ENCODE assay signal across 12 mouse cellular contexts in the genomic region with DNA sequence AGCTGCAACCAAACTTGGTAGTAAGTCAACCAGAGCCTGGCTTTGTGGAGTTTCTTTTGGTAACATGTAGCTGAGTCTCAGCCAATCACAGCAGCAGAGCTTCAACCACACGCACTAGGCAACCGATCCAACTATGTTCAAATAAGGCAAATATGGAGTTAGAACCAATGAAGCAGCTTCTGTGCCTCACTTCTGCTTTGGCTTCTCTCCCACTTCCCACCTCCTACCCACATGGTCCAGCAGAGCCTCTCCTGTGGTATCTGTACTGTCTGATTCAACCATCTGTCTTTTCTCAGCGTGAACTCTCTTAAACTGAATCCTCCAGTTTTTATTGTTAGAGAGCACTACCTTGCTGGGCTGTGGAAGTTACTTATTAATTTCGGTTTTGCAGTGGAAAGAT. TPM values are rescaled to one million over a fixed set of nuclear protein-coding genes. Genes with fewer than 3 reads are reported as not detected.
DNase-seq lines count a peak whose midpoint lies in the region; ATAC-seq lines count a peak whose summit lies in the region.
"Had no signal": no experiment of that assay in that cellular context is flagged by ENCODE, and none has a peak within 500 bp of the region (broad histone marks: within the 10 kb centered on the region; RNA-seq: fewer than 3 reads in every experiment).

No protein-coding gene starts in this region.

- H3K27ac ChIP-seq in kidney, embryonic 16.5 days (ENCODE audit: low read length) = no peak overlapping the region
- no peak overlapping the region for H3K27ac ChIP-seq in stomach, embryonic 14.5 days (ENCODE audit: low read length)
- H3K27ac ChIP-seq in forebrain, embryonic 14.5 days (ENCODE audit: low read depth, low read length) = no peak overlapping the region
- H3K27ac ChIP-seq: hindbrain, embryonic 10.5 days had no signal

- H3K4me3 ChIP-seq in kidney, embryonic 16.5 days (ENCODE audit: low read length) = no peak overlapping the region
- H3K4me3 ChIP-seq in stomach, embryonic 14.5 days (ENCODE audit: low read depth, low read length) = no peak overlapping the region
- H3K4me3 ChIP-seq in forebrain, embryonic 14.5 days (ENCODE audit: low read depth, low read length) = no peak overlapping the region
- H3K4me3 ChIP-seq: erythroblast, embryonic 14.5 days; hindbrain, embryonic 10.5 days had no signal

- 0 out of 2 replicates have a peak, but pooled peaks have one; percentile 22 for ATAC-seq in kidney, embryonic 16.5 days (ENCODE audit: low FRiP score, low TSS enrichment)
- ATAC-seq in stomach, embryonic 14.5 days (ENCODE audit: insufficient number of reproducible peaks, insufficient read depth, low FRiP score, low read depth) = peak; percentile 50; the same call in 1 of the 2 replicates
- ATAC-seq in forebrain, embryonic 14.5 days = no peak

- 83% methylated on average over 4 of the region's 4 CpGs for WGBS in kidney, embryonic 16.5 days
- 68% methylated on average over 4 of the region's 4 CpGs for WGBS in stomach, embryonic 14.5 days
- WGBS in forebrain, embryonic 14.5 days = 83% methylated on average over 4 of the region's 4 CpGs

- H3K36me3 ChIP-seq in kidney, embryonic 16.5 days (ENCODE audit: insufficient read depth, low read length) = no peaks in the 10 kb centered on the region
- no peaks in the 10 kb centered on the region for H3K36me3 ChIP-seq in stomach, embryonic 14.5 days (ENCODE audit: control insufficient read depth, insufficient read depth, low read length)
- H3K36me3 ChIP-seq in forebrain, embryonic 14.5 days (ENCODE audit: control insufficient read depth, insufficient read depth, low read length) = no peaks in the 10 kb centered on the region
- H3K36me3 ChIP-seq: hindbrain, embryonic 10.5 days had no signal

- H3K4me2 ChIP-seq in kidney, embryonic 16.5 days (replicated peaks; ENCODE audit: low read depth, low read length) = no peak overlapping the region
- H3K4me2 ChIP-seq in stomach, embryonic 14.5 days (replicated peaks; ENCODE audit: low read depth, low read length) = no peak overlapping the region
- H3K4me2 ChIP-seq in forebrain, embryonic 14.5 days (ENCODE audit: low read length) = no peak overlapping the region

- 0 out of 2 replicates have a peak, but pooled peaks cover 2% of the 10 kb centered on the region for H3K4me1 ChIP-seq in kidney, embryonic 16.5 days (ENCODE audit: insufficient read depth, low read length)
- H3K4me1 ChIP-seq in stomach, embryonic 14.5 days (ENCODE audit: control insufficient read depth, insufficient read depth, low read length) = peaks cover 6% of the 10 kb centered on the region; the same call in 1 of the 2 replicates
- H3K4me1 ChIP-seq in forebrain, embryonic 14.5 days (ENCODE audit: control insufficient read depth, insufficient read depth, low read length) = no peaks in the 10 kb centered on the region
- H3K4me1 ChIP-seq: hindbrain, embryonic 10.5 days had no signal

- H3K9me3 ChIP-seq in kidney, embryonic 16.5 days (ENCODE audit: low read length) = no peaks in the 10 kb centered on the region
- H3K9me3 ChIP-seq in stomach, embryonic 14.5 days (ENCODE audit: control insufficient read depth, low read depth, low read length) = no peaks in the 10 kb centered on the region
- no peaks in the 10 kb centered on the region for H3K9me3 ChIP-seq in forebrain, embryonic 14.5 days (replicated peaks; ENCODE audit: control insufficient read depth, low read length)
- H3K9me3 ChIP-seq: hindbrain, embryonic 10.5 days had no signal

- no peak overlapping the region for H3K9ac ChIP-seq in kidney, embryonic 16.5 days (replicated peaks; ENCODE audit: low read length)
- H3K9ac ChIP-seq in stomach, embryonic 14.5 days (replicated peaks; ENCODE audit: low read depth, low read length) = no peak overlapping the region
- no peak overlapping the region for H3K9ac ChIP-seq in forebrain, embryonic 14.5 days (ENCODE audit: low read length)

- no peak for DNase-seq in kidney, postnatal 25 days
- peak; percentile 22 to 64 for DNase-seq in frontal cortex, postnatal 14 days (ENCODE audit: low spot score in 2 of 2)
- peak; percentile 74 to 80 for DNase-seq in left cerebral cortex, adult 18-20 months (ENCODE audit: low spot score in 2 of 2)
- no peak for DNase-seq in heart, postnatal 14 days
- no peak for DNase-seq in heart, postnatal 4 days
- DNase-seq in forebrain, embryonic 14.5 days (ENCODE audit: low spot score) = no peak

- H3K27me3 ChIP-seq in kidney, embryonic 16.5 days (ENCODE audit: insufficient read depth, low read length) = no peaks in the 10 kb centered on the region
- no peaks in the 10 kb centered on the region for H3K27me3 ChIP-seq in stomach, embryonic 14.5 days (ENCODE audit: control insufficient read depth, insufficient read depth, low read length)
- H3K27me3 ChIP-seq in forebrain, embryonic 14.5 days (replicated peaks; ENCODE audit: control insufficient read depth, insufficient read depth, low read length) = no peaks in the 10 kb centered on the region

- intact Hi-C loops in heart, postnatal 14 days (cut with DNase I) = no loop called here

RNA-seq across cellular contexts. Expression of gene Calml3, which starts 27.7 kb away (rescaled TPM):
- 0.76 and 0.81 TPM in 2 replicates for polyA plus RNA-seq in kidney, embryonic 16.5 days (2015; fragmentation: Nextera tagmentation; extraction: Ambion mirVana)
- not detected for total RNA-seq in left cerebral cortex, adult 18-20 months (2021)
- polyA plus RNA-seq in stomach, embryonic 14.5 days (2014; fragmentation: Nextera tagmentation; extraction: Ambion mirVana) = 2.0 and 5.0 TPM in 2 replicates
- total RNA-seq in heart, postnatal 14 days (2021) = under 1 TPM; 0.26 to 0.29 TPM
- not detected for total RNA-seq in heart, postnatal 4 days (2021)
- polyA plus RNA-seq in forebrain, embryonic 14.5 days (2014; fragmentation: Nextera tagmentation; extraction: Ambion mirVana) = not detected in 2 replicates
- polyA plus RNA-seq: erythroblast, embryonic 14.5 days; liver, embryonic 16.5 days; neural tube, embryonic 11.5 days had no signal

Comparison
In these comparisons a context has a peak if more than half of its experiments do, and no peak if none do; other contexts are left out.
1. DNase-seq: peak in frontal cortex, postnatal 14 days (2 of 2) and left cerebral cortex, adult 18-20 months (2 of 2); none in kidney, postnatal 25 days (0 of 2), heart, postnatal 14 days (0 of 2), heart, postnatal 4 days (single experiment) and forebrain, embryonic 14.5 days (single experiment).